Mouse (Mus musculus): ENCODE measurements around the gene Cyp3a57. TPM values are rescaled to one million over a fixed set of nuclear protein-coding genes. Genes with fewer than 3 reads are reported as not detected.

The Cyp3a57 gene
- not detected for total RNA-seq (2023)

DNA sequence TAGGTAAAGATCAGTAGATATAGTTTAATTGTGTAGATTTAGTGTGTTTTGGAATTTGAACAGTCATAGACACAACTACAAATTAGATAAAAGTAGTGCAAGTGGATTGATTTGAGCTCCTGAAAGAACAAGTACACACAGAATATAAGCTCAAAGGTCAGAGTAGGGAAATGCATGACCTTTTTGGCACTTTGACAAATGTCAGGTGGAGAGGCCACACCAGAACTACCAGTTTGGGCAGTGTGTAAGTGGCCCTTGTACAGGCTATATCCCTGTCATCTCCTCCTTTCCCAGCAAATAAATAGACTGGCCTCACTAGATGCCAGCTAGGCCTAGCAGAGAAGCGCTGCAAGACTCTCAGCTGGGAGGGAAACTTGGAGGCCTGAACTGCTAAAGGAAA, at the start of gene Cyp3a57:
TSS of gene Cyp3a57 (plus strand) at position 339 of the 400 bp plus-strand sequence.

Other genes with a start within 250 kb of the Cyp3a57 start
- 100 to 1,000 TPM; 496 to 499 TPM for gene Arpc1b, start 231.1 kb upstream of the Cyp3a57 start, total RNA-seq (2023)
- 10 to 100 TPM; 48.3 to 56.8 TPM for gene Pdap1, start 205.0 kb upstream of the Cyp3a57 start, total RNA-seq (2023)
- gene Bud31, start 204.9 kb upstream of the Cyp3a57 start, total RNA-seq (2023) = 100 to 1,000 TPM; 196 to 197 TPM
- 10 to 100 TPM; 22.1 to 23.9 TPM for gene Ptcd1, start 178.2 kb upstream of the Cyp3a57 start, total RNA-seq (2023)
- 10 to 100 TPM; 41.5 to 43.8 TPM for gene Cpsf4, start 178.1 kb upstream of the Cyp3a57 start, total RNA-seq (2023)
- gene Atp5j2, start 153.2 kb upstream of the Cyp3a57 start, total RNA-seq (2023) = 100 to 1,000 TPM; 114 to 135 TPM
- 10 to 100 TPM; 34.9 TPM for gene Zkscan14, start 143.4 kb upstream of the Cyp3a57 start, total RNA-seq (2023)
- gene Zkscan5, start 140.7 kb upstream of the Cyp3a57 start, total RNA-seq (2023) = 1 to 10 TPM; 9.5 to 9.9 TPM
- 10 to 100 TPM; 68.3 to 74.0 TPM for gene Zfp655, start 113.6 kb upstream of the Cyp3a57 start, total RNA-seq (2023)
- gene Zscan25, start 64.8 kb upstream of the Cyp3a57 start, total RNA-seq (2023) = 10 to 100 TPM; 29.1 to 31.5 TPM
- not detected for gene Cyp3a16, start 124.4 kb downstream of the Cyp3a57 start, total RNA-seq (2023)
- not detected for gene Cyp3a41b, start 239.5 kb downstream of the Cyp3a57 start, total RNA-seq (2023)

All from B cell, adult 67 days (primary cell).